Mouse (Mus musculus) ovary, postnatal 36 days (tissue): ENCODE results near the gene Rgs9bp.
"Not testable (repeated sequence)": the region's sequence is repeated elsewhere in the genome, so short reads cannot be mapped to it uniquely, and the experiment has no call there.

Source experiments
- DNase-seq: peaks from one replicate; pipeline ENCODE4 v3.0.0; 2022; ENCODE audit warnings: low spot score, mixed read lengths

Rgs9bp gene

DNA sequence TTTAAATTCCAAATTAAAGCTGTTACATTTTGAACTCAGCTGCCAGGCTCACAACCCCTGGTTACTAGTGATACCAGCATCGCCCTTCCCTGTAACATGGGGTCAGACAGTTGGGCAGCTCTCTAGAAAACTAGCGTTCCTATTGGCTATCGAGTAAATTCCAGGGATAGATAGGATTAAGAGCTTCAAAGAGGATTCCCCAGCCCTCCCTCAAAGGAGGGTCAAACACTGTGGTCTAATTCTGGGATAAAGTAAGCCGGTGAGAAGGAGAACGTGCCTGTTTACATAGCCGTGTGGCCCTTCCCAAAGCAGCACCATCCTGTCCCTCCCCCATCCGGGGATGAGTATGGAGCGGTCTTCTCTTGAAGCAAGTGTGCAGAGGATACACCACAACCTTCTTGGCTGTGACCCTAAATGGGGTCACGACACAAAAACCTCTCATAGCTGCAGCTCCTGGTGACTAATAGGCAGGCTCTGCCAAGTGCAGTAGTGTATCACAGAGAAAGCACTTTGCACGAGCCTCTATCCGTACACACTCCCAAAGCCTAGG, 1.8 kb downstream of the Rgs9bp start:
- DNase-seq = no peak

DNA sequence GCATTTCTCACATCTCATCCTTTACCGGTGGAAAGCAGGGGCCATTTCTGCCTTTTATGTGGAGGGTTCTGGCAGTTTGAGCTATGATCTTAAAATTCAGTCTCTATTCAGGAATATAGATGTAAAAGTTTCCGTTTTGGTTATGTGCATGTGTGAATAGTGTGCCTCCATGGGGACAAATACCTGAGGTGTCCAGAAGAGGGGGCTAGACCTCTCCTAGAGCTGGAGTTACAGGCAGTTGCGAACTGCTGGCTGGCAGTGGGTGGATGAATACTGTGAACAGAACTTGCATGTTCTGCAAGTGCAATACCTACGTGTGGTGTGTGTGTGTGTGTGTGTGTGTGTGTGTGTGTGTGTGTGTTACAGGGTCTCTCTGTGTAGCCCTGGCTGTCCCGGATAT, 2.7 kb downstream of the Rgs9bp start:
- DNase-seq = no peak

DNA sequence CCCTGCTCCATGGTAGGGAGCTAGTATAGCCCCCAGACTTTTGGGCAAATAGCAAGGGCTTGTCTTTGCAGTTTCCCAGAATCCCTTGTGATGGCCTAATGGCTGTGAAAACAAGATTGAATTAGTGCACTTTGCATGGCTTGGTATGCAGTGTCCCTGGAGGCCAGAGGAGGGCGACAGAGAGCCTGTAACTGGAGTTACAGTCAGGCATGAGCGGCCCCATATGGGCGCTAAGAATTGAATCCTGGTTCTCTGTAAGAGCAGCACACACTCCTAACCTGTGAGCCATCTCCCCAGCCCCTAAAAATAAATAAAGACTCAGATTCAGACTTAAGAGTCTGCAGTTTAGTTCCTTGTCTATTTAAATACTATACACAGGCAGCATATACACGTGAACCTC, 5.5 kb downstream of the Rgs9bp start:
- peak; percentile 29 for DNase-seq

DNA sequence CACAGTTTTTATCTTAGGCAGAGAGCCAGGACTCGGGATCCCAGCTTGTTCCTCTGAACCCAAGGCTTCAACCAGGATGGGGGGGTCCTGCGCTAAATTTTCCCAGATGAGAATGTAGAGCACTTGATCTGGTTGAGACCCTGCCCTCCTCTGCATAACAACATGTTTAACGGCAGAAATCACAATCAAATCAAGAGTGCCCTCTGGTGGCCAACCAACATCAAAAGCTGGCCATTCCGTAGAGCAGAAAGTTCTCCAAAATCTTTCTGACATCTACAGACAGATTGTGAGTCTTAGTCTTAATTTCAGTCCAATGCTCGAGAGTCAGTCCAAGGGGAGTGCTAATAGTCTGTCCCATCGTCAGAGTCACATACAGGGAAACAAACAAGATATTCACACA, 14.5 kb downstream of the Rgs9bp start:
- DNase-seq = not testable (repeated sequence)

DNA sequence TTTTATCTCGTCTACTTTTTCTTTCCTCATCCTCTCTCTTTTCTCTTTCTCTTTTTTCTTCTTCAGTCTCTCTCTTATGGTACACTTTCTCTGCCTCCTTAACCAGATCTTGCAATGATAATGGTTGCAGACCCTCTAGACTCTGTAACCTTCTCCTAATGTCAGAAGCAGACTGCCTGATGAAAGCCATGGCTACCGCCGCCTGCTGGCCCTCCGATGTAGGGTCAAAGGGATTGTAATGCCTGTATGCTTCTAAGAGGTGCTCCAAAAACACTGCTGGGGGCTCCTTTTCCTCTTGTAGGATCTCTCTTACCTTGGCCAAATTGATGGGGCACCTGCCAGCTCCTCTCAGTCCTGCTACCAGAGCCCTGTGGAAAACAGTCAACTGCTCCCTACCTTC, 15.7 kb downstream of the Rgs9bp start:
- DNase-seq = not testable (repeated sequence)

DNA sequence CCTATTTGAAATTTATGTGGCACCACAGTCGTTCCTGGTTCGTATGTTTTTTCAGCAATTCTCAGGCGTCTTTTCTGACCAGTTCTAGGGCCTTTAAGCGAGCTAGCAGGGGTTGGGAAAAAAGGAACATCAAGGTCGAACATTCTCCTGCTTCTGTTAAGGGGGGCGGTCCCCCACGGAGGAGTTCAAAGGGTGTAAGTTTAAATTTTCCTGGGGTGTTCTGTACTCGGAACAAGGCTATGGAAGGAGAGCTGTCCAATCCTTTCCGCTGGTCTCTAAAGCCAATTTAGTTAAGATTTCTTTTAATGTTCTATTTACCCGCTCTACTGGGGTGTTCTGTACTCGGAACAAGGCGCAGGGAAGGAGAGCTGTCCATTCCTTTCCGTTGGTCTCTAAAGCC, 19.4 kb downstream of the Rgs9bp start:
- DNase-seq = not testable (repeated sequence)

DNA sequence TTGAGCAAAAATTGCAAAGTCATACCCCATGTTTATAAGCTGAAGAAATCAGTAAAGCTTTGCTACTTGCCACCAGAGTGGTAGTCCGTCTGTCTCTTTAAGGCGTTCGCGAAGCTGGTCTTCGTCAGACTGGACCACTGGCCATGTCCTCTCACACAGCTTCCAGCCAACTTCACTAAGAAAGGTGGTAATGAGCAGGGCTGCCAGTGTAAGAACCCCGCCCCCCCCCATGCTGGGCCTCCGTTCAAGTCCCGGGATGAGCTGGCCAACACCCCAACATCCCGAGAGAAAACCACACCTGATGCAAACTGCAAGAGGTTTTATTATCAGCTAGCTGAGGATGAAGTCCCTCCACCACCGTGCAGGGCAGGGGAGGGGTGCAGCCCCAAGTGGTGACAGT, 20.5 kb downstream of the Rgs9bp start:
- DNase-seq = not testable (repeated sequence)

DNA sequence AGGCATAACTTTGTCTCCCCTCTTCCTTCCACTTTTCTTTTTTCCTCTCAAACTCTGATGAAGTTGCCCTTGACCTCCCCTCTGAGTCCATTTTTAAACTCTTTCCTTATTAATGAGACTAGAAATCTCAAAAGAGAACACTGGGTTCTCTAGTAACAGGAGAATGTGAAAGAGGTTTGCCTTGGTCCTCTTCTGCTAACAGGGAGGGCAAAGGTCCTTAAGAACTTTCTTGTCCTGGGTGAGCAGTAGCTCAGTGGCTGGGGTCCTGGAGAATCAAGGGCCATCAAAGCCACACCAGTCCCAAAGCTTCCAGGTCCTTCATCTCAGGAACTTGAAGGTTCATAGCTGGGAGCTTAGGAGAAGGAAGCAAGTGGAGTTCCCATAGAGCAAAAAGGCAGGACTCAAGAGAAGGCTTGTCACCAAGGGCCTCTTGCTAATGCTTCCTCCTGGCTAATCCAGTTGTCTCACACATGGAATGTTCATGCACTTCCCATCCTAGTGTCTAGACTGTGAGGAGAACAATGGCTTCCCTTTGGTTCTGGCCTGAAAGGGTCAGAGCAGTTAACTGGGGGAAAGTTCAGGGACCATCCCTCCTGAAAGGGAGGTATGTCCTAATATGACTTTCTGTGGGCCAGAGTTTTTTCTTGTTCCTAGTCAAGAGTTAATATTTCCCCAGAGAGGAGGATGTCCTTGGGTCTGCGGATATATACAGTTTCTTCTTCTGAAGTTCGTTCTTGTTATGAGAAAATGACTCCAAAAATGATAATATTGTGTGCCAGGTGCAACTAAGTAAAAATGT, 21.1 kb downstream of the Rgs9bp start:
- DNase-seq = no peak

DNA sequence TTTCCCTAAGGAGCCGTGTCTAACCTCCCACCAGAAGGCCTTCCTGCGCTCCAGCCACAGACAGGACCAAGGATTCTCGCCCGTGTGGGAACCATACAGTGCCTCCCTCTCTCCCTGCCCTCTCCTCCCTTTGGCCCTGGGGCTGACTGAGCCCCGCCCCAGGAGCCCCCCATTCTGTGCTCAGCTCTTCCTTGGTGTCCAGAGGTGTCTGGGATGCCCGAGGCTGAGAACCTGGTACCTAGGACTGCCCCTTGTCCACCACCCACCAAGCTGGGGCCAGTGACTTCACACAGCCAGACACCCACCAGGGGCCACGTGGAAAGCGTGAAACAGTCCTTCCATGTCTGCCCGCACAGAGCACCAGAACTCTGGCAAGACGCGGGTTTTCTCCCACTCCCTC, 22.3 kb downstream of the Rgs9bp start:
- no peak for DNase-seq

DNA sequence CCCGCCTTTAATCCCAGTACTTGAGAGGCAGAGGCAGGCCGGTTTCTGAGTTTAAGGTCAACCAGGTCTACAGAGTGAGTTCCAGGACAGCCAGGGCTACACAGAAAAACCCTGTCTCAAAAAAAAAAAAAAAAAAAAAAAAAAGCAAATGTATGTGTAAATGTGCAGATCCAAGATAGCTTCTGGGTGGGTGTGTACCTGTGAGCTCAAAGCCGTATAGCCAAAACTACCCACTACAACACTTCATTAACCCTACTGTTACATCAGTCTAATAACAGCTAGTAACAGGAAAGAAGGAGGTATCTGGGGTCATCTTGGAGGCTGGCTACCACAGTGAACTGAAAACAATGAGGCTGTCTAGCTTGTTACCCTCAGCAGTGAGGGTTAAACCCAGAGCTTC, 25.5 kb downstream of the Rgs9bp start:
- DNase-seq = no peak

DNA sequence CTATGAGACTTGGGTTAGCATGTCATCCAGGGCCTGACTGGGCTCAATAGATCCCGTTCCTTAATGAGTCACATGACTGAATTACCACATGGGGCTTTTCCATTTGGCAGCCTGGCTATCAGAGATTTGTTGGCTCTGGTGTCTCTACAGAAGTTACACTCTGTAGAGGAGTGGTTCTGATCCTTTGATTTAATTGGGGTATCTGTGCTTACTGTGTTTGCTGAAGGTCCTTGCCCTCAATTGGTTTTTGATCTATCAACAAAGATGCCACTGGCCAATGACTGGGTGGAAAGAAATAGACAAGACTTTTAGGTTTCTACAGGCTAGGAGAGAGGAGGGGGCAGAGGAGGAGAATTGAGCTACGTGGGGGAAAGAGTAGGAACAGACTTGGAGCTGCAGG, 26.7 kb downstream of the Rgs9bp start:
- DNase-seq = no peak

DNA sequence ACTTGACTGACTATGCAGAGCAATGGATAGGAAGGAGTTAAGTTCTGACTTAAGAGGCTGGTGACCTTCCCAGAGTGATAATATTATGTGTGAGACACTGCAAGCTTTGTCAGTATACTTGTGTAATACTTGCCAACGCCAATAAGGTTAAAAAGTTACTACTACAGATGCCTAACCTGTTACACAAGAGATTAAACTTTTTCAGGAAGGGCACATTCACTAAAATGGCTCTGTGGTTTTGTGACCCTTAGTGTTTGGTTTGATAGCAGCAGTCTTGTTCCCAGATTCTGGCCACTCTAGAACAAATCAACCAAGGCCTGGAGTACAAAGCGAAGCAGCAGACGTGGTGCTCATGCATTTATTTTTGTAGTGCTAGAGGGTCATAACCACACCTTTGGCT, 27.8 kb downstream of the Rgs9bp start:
- no peak for DNase-seq

DNA sequence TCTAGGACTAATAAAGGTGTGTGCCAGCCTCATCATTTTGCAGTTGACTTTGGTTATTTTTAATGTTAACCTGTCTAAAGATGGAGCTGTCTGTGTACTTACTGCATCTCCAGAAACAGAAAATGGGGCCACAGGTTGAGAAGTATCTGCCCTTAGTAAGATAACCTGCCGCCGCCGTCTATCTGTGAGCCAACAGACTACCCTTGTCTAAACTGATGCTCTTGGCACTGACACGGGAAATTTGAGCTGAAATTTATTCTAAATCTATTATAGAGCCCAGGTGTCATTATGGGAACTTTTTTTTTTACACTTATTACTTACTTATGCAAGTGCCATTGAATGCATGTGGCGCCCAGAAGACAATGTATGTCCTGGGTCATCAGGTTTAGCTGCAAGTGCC, 28.5 kb downstream of the Rgs9bp start:
- DNase-seq = no peak

DNA sequence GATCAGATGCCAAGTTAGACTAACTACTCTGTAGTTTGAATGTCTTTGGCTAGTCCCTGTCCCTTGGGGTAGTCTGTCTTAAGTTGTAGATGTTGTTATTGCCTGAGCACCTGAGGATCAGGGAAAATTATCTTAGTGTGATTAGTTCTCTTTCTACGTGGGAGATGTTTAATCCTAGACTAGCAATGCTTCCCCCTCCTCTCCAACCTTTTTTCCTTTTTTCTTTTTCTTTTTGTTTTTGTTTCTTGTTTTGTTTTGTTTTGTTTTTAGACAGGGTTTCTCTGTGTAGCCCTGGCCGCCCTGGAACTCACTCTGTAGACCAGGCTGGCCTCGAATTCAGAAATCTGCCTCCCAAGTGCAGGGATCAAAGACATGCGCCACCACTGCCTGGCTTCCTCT, 29.2 kb downstream of the Rgs9bp start, which contains the start of gene Nudt19:
TSS of gene Nudt19 (minus strand) at position 100 of the 399 bp plus-strand sequence.
- DNase-seq = no peak

DNA sequence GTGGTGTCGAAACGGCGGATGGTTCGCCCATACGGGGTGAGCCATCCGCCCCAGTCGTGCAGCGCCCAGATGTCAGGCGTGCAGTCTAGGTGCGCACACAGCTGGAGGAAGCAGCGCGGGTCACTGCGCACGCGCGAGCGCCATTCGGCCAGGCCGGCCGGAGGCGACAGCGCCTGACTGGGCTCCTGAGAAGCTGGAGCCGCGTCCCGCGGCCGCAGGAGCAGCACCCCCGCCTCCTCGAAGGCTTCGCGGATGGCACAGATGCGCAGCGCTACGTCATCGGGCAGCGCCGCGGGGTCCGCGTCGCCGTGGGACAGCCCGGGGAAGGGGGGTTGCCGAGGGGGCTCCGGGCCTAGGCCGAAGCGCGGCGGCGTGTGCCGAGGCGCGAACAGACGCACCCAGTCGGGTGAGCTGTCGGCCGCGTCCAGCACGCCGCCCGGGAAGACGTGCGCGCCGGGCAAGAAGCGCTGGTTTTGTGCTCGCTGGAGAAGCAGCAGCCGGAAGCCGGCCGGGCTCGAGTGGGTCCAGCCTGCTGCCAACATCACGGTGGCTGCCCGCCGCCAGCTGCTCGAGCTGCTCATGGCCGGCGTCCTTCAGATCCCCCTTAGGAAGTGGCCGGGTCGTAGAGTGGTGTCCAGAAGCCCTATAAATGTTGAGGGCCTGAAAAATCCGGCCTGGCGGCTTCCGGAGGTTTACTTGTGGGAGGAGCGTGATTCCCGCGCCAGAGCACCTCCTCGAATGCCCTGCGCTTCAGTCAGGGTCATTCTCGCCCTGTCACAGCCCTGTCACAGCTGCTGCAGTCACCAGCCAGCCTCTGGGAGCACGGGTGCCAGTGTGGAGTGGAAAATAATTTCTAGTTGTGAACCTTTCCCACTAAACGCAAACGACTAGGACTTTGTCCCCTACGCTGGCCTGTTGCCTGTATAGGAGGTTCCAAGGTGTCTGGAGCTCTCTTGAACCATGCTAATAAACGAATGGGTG, 29.9 kb downstream of the Rgs9bp start:
- peak; percentile 88 for DNase-seq

DNA sequence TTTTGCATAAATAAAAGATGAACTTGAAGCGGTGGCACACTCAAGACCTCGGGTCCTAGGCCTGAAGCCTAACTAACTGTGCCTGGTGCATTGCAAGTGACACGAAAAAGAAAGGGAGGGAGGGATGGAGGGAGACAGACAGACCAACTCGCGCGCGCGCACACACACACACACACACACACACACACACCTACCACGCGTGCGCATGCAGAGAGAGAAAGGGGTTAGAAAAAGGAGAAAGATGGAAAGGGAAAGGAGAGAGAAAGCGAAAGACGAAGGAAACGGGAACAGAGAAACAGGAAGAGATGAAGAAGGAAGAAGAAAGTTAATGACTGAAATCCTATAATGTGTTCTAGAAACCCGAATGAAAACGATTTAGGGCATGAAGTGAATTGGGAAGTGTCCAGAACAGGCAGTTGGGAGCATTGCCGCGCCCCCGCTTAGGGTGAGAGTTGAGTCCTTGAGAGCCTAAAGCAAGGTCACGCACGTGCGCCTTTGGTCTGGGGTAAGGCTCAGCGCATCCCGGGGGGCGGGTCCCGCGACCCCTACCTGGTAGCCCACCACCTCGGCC, 30.7 kb downstream of the Rgs9bp start:
- DNase-seq = peak; percentile 18

DNA sequence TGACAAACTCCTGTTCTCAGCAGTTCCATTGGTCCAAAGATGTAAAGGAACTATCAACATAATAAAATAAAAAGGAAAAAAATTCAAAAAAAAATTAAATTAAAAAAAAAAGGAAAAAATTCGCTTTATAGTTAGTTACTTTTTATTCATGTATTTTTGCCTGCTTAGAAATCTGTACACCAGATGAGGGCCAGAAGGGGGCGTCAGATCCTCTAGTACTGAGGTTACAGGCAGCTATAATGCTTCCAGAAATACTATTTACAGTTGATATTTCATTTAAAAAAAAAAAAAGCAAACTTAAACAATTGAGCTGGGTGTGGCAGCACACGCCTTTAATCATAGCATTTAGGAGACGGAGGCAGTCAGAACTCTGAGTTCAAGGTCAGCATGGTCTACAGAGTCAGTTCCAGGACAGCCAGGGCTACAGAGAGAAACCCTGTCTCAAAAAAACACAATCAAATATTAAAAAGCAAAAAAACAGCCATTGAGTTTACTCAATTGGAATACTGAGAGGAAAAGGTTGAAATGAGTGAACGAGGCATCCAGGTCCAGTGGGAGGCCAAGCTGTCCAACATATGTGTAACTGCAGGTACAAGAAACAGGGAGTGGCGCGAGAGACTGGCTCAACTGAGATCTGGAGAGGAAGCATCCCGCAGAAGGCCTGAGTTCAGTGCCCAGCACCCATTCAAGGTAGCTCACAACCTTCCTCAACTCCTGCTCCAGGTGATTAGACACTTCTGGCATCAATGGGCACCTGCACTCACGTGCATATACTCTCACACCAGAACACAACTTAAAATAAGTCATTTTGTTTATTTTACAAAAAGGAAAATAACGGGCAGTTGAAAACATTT, 31.4 kb downstream of the Rgs9bp start:
- no peak for DNase-seq

DNA sequence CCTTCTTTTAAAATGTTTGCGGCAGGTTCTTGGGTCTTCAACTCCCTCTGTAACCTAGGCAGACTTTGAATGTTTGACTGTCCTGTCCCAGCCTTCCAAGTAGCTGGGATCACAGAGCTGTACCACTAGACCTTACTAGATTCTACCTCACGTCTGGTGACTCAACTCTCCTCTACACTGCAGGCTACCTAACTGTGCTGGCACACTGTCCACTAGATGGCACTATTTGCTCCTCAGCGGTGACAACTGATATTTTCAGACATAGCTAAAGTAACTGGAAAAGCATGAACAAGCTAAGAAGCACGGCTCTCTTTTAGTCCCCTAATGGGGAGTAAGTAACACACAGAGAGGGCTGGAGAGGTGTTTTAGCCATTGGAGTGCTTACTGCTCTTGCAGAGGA, 39.5 kb downstream of the Rgs9bp start:
- peak; percentile 21 for DNase-seq

DNA sequence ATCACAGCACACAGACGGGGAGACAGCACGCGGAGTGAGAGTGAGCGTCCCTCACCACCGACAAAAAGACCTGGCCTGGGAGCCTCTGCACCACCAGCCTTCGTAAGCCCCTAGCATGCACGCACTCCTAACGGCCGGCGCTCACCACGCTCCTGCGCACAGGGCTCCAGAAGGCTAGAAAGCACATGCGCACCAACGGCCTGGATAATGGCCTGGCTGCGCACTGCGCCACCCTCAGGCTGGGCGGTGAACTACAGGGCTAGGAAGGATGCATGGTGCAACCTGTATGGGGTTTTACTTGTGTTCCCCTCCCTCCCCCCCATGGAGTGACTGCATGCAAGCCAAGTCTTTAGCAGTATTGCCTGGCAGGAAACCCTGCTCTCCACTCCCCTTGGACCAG, 47.8 kb downstream of the Rgs9bp start, which contains the start of gene Tdrd12:
TSS of gene Tdrd12 (minus strand) at position 184 of the 400 bp plus-strand sequence.
- no peak for DNase-seq

DNA sequence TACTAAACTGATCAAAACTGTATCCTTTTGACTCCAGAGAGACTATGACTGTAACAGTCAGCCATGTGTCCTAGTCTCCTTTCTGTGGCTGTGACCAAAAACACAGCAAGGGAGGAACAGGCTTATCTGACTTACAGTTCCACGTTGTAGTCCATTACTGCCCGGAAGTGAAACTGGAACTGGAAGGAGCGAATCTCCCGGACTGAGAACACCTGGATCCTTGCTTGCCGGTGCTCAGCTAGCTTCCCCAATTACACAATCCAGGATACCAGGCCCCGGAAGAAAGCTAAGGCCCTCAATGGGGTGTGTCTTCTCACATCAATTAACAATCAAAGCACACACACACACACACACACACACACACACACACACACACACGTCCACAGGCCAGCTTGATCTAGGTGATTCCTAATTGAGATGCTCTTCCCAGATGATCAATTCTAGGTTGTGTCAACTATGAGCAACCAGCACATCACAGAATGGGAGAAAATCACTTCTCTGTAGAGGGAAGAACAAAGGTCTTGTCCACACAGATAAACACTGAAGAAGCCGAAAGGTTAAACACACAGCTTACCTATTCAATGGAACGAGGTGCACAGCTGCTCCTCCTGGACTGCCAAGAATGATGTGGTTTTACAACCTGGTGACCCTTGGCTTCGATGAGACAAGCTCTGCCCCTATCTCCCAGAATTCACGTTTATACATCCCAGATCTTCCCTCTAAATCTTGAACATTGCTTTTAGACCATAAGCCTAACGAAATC, 49.5 kb downstream of the Rgs9bp start:
- DNase-seq = no peak
